Mouse (Mus musculus): ENCODE results near the gene Map3k9. TPM values are rescaled to one million over a fixed set of nuclear protein-coding genes. Genes with fewer than 3 reads are reported as not detected.
A peak's percentile ranks its signal among the peaks of the same experiment; 100 is the strongest.

Gene Map3k9
- polyA plus RNA-seq, 1 experiment from 2014 or later, result 4.2 TPM

DNA sequence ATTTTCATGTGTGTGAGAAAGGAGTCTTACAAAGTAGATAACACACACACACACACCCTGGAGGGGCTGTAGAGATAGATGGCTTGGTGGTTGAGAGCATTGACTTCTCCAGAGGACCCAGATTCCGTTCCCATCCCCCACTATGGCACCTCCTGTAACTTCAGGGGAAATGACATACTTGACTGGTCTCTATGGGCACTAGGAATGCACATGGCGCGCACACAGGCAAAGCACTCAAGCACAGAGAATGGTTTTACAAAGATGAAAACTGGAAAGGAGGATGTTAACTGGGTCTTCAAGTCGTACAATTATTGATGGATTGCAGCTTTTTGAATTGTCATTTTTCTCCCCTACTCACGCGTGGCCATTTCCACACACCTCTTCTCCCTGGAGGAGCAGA lies 1.6 kb upstream of the Map3k9 start:
- no peak overlapping the region for H3K4me3 ChIP-seq
- H3K27me3 ChIP-seq, result peaks cover 17% of the 10 kb centered on the region; the same call in 1 of the 2 replicates
- no peak for ATAC-seq
- no peak overlapping the region for H3K9ac ChIP-seq
- H3K36me3 ChIP-seq (ENCODE audit: poor library complexity, severe bottlenecking), result no peaks in the 10 kb centered on the region
- H3K27ac ChIP-seq, result no peak overlapping the region
- no peak overlapping the region for H3K4me2 ChIP-seq
- WGBS, result 91% methylated on average over 6 of the region's 6 CpGs
- H3K9me3 ChIP-seq (replicated peaks), result no peaks in the 10 kb centered on the region
- peaks cover 30% of the 10 kb centered on the region for H3K4me1 ChIP-seq

DNA sequence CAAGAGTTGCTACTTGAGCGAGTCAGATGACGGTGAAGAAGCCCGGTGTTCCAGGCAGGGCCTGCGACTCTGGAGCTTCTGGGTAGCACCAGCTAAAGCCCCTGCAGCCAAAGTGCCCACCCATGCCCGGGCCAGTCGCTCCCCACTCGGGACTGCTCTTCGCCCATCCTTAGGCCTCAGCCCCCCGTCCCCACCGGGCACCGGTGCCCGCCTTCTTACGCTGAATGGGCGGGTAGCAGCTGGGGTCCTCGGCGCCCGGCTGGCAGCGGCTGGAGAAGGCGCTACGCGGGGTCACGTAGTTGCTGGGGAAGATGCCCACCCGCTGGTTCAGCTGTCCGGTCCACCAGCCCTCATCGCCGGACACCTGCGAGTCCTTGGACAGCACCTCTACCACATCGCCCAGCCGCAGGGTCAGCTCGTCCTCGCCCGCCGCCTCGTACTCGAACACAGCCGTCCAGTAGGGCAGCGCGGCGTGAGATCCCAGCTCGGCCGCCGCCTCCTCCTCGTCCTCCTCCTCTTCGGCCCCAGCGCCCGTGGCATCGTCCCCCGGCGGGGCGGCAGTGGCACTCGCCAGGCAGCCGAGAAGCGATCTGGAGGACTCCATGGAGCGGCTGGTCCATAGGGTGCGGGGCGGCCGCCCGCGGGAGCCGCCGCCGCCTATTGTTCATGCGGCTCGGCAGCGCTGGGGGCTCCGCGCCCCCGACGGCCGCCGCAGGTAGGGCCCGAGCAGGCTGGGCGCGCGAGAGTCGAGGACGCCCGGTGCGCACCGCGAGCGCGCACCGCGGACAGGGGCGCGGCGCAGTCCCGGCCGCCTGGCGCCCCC lies 493 bp downstream of the Map3k9 start:
- peak overlapping the region; percentile 80 for H3K4me2 ChIP-seq
- peak overlapping the region; percentile 90 for H3K9ac ChIP-seq
- H3K4me1 ChIP-seq, result peaks cover 31% of the 10 kb centered on the region
- peak; percentile 80 for ATAC-seq
- H3K4me3 ChIP-seq, result peak overlapping the region; percentile 87
- no peaks in the 10 kb centered on the region for H3K36me3 ChIP-seq (ENCODE audit: poor library complexity, severe bottlenecking)
- peaks cover 17% of the 10 kb centered on the region; the same call in 1 of the 2 replicates for H3K27me3 ChIP-seq
- peak overlapping the region; percentile 54 for H3K27ac ChIP-seq
- WGBS, result under 1% methylated on average over 63 of the region's 91 CpGs
- no peaks in the 10 kb centered on the region for H3K9me3 ChIP-seq (replicated peaks)

DNA sequence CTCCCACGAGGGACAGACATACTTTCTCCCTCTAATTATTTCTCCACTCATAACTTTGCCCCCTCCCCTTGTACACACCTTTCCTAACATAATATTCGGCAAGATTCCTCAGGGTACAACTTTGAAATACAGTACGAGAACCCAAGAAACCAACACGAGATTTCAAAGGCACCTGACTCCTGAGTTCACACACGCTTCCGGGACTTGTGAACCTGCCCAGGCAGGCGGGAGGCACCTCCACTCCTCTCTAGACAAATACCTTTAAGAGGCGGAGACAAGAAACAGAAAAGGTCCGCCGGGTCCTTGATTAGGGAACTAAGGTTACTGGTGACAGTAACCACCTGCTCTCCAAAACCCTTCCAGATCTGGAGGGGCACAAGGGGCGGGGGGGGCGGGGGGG lies 1.1 kb downstream of the Map3k9 start:
- Histone ChIP-seq H3K27me3 (peaks cover 17% of the 10 kb centered on the region; the same call in 1 of the 2 replicates), H3K27ac (no peak overlapping the region), H3K4me2 (peak overlapping the region; percentile 80), H3K4me1 (peaks cover 31% of the 10 kb centered on the region), H3K36me3 (ENCODE audit: poor library complexity, severe bottlenecking) (no peaks in the 10 kb centered on the region), H3K9me3 (replicated peaks) (no peaks in the 10 kb centered on the region), H3K4me3 (peak overlapping the region; percentile 87), H3K9ac (peak overlapping the region; percentile 90)
- no peak for ATAC-seq
- WGBS, result 6% methylated on average over 12 of the region's 12 CpGs

DNA sequence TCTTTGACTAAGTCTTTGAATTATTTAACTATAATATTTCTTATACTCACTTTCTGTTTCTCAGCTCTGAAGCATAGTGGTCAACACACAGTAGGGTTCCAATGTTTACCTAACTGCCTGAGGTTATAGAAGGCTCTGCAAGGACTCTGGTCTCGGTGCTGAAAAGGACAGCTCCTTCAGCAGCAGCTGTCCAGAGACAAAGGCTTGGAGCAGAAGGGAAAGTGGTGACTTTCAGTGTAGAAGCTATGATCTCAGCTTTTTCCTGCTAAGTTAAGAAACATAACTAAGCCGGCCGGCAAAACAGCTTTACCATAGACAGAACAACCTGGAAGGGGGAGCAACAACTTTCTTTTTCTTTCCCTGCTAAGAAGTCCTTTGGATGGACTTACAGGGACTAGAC lies 4.8 kb downstream of the Map3k9 start:
- WGBS, result 57% methylated on average over 3 of the region's 3 CpGs
- peaks cover 26% of the 10 kb centered on the region for H3K4me1 ChIP-seq
- H3K9me3 ChIP-seq (replicated peaks), result no peaks in the 10 kb centered on the region
- H3K4me2 ChIP-seq, result no peak overlapping the region
- ATAC-seq, result no peak
- H3K4me3 ChIP-seq, result no peak overlapping the region
- H3K27ac ChIP-seq, result no peak overlapping the region
- no peak overlapping the region for H3K9ac ChIP-seq
- H3K36me3 ChIP-seq (ENCODE audit: poor library complexity, severe bottlenecking), result peaks cover 13% of the 10 kb centered on the region
- no peaks in the 10 kb centered on the region for H3K27me3 ChIP-seq

DNA sequence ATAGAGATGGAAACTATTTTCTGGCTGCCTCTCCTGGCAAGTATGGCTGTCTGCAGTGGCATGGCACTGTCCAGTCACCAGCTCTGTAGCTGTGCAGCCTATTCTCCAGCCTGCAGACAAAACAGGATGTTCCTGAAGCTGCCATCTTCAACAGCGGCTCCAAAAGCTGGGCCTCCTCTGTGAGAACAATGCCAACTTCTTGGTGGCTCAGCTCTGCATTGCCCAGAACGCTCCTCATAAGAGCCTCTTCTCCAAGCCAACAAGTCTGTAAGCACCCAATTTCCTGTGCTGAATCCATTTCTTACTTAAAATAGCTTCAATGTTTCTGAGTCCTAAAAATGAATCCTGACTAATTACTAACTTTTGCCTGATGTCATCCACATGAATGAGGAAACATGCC lies 5.3 kb downstream of the Map3k9 start:
- H3K4me2 ChIP-seq, result no peak overlapping the region
- no peak for ATAC-seq
- no peak overlapping the region for H3K9ac ChIP-seq
- peaks cover 26% of the 10 kb centered on the region for H3K4me1 ChIP-seq
- no peaks in the 10 kb centered on the region for H3K9me3 ChIP-seq (replicated peaks)
- H3K4me3 ChIP-seq, result no peak overlapping the region
- no peaks in the 10 kb centered on the region for H3K27me3 ChIP-seq
- peaks cover 13% of the 10 kb centered on the region for H3K36me3 ChIP-seq (ENCODE audit: poor library complexity, severe bottlenecking)
- WGBS, result 94% methylated on average over 2 of the region's 2 CpGs
- no peak overlapping the region for H3K27ac ChIP-seq

DNA sequence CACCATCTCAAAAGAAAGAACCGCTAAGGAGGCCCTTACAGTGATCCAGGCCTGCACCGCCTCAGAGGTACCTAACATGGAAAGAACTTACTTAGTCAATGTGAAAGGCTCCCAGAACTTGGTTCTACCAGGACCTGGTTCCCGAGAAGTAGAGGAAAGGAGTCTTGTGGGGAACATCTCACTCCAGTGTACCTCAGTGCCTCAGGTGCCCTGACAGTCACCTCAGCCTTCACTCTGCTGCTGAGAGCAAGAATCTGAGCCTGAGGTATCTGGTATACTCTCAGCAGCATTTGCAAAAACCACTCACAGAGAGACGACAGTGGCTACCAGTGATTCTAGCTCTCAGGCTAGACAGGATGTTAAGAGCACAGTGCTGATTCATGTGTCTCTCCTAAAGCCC lies 6.8 kb downstream of the Map3k9 start:
- no peak for ATAC-seq
- H3K27ac ChIP-seq, result no peak overlapping the region
- peaks cover 14% of the 10 kb centered on the region for H3K4me1 ChIP-seq
- WGBS, result 89% methylated on average over 4 of the region's 4 CpGs
- H3K4me3 ChIP-seq, result no peak overlapping the region
- H3K9me3 ChIP-seq (replicated peaks), result no peaks in the 10 kb centered on the region
- no peak overlapping the region for H3K4me2 ChIP-seq
- no peak overlapping the region for H3K9ac ChIP-seq
- H3K27me3 ChIP-seq, result no peaks in the 10 kb centered on the region
- peaks cover 26% of the 10 kb centered on the region for H3K36me3 ChIP-seq (ENCODE audit: poor library complexity, severe bottlenecking)

DNA sequence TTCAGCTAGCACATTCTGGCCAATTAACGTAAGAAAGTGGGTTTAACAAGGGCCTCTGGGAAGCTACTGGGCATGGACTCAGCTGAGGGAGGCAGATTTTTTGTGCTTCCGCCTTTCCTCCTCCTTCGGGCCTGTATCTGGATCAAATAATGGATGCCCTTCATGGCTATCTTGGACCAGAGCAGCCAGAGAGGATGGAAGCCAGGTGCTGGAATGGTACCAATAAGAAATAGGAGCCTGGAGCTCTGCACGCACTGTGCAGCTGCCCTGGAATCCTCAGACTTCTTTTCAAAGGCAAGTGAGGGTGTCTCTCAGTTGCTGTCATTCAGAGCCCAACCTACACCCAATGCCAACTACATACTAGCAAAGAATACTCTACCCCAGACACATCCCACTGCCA lies 11.5 kb downstream of the Map3k9 start:
- H3K9me3 ChIP-seq (replicated peaks), result no peaks in the 10 kb centered on the region
- WGBS, result 90% methylated on average over 4 of the region's 4 CpGs

DNA sequence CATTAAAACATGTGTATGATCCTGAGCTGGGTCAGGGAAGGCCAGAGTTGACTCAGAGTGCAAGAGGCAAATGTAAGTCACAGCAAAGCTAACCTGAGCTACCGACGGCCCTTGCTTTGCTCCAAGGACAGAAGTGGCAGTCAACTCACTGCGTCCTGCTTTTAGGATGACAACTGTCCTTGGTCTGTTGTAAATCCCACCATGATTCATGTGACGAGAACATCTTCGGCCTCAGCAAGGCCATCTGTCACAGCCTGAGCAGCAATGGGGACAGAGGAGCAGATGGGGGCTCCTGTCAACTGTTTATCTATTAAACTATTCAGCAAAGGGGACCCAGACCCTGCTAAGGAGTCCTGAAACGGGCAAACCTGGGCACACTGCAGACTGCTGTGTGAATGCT lies 15.6 kb downstream of the Map3k9 start:
- Histone ChIP-seq H3K4me1 (peaks cover 7% of the 10 kb centered on the region), H3K27me3 (no peaks in the 10 kb centered on the region), H3K4me2 (no peak overlapping the region), H3K9ac (no peak overlapping the region), H3K36me3 (ENCODE audit: poor library complexity, severe bottlenecking) (peaks cover 21% of the 10 kb centered on the region), H3K4me3 (no peak overlapping the region), H3K27ac (no peak overlapping the region), H3K9me3 (replicated peaks) (no peaks in the 10 kb centered on the region)
- ATAC-seq, result no peak
- WGBS, result 95% methylated on average over 6 of the region's 6 CpGs

More for the DNA sequence above, 11.5 kb downstream of the Map3k9 start:
- peaks cover 36% of the 10 kb centered on the region for H3K36me3 ChIP-seq (ENCODE audit: poor library complexity, severe bottlenecking)
- no peaks in the 10 kb centered on the region for H3K4me1 ChIP-seq
- no peaks in the 10 kb centered on the region for H3K27me3 ChIP-seq
- H3K9ac ChIP-seq, result no peak overlapping the region
- no peak for ATAC-seq
- H3K4me3 ChIP-seq, result no peak overlapping the region
- H3K27ac ChIP-seq, result no peak overlapping the region
- no peak overlapping the region for H3K4me2 ChIP-seq

DNA sequence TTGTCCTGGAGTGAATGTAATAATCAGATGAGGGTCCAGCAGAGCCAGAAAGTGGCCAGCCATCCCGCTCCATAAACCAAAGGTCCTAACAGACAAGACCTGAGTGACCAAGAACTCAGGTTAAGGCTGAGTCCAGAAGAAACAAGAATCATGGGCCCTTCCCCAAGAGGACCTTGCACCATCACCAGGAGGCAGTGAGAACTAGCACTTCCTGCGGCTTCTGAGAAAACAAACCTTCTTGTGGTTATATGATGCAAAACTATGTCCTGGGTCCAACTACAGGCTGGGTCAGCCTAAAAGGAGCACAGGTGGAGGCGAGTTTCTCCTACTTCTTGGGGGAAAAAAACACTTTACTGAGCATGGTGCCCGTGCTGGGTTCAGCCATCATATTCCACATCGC lies 16.6 kb downstream of the Map3k9 start:
- no peak for ATAC-seq
- H3K27ac ChIP-seq, result no peak overlapping the region
- no peak overlapping the region for H3K9ac ChIP-seq
- no peaks in the 10 kb centered on the region for H3K9me3 ChIP-seq (replicated peaks)
- H3K4me3 ChIP-seq, result no peak overlapping the region
- H3K4me1 ChIP-seq, result peaks cover 7% of the 10 kb centered on the region
- H3K36me3 ChIP-seq (ENCODE audit: poor library complexity, severe bottlenecking), result peaks cover 11% of the 10 kb centered on the region
- H3K27me3 ChIP-seq, result no peaks in the 10 kb centered on the region
- no peak overlapping the region for H3K4me2 ChIP-seq
- WGBS, result 92% methylated on average over 5 of the region's 5 CpGs

DNA sequence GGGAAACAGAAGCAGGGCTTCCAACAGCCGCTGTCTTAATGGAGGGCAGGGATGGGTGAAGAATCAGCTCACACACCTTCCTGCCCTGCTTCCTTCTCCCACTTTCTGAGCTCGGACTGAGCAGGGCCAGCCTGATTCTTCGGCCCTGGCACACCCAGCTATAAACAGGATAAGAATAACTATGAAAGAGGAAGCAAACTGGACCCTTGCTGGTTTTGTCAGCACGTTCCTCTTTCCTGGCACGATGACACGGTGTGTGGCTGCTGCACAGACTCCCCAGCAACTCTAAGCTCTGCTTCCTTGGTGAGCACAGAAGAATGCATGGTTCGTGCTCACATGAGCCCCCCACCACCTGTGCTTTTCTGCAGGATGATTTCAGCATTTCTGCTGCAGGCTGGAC lies 26.3 kb downstream of the Map3k9 start:
- Histone ChIP-seq H3K36me3 (ENCODE audit: poor library complexity, severe bottlenecking) (no peaks in the 10 kb centered on the region), H3K9ac (0 out of 2 replicates have a peak overlapping the region, but pooled peaks have one; percentile 26), H3K9me3 (replicated peaks) (no peaks in the 10 kb centered on the region), H3K27ac (no peak overlapping the region), H3K4me2 (no peak overlapping the region), H3K4me3 (no peak overlapping the region), H3K27me3 (no peaks in the 10 kb centered on the region), H3K4me1 (peaks cover 7% of the 10 kb centered on the region; the same call in 1 of the 2 replicates)
- WGBS, result 80% methylated on average over 7 of the region's 7 CpGs
- ATAC-seq, result no peak

DNA sequence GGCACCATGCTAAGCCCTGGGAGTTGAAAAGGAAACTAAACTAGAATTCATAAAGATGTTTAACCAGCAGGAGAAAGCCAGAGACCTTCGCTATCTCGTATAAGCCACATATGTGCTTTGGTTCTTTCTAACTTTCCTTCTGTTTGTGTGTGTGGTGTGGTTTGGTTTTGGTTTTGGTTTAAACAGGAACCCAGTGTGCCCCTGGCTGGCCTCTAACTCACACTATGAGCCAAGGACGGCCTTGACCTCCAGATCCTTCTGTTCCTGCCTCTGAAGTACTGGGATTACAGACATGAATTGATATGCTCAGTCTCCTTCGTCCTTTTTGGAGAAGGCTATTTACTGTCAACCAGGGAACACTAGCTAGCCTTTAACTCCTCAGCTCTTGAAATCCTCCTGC lies 29.9 kb downstream of the Map3k9 start:
- H3K4me2 ChIP-seq, result no peak overlapping the region
- no peak overlapping the region for H3K9ac ChIP-seq
- no peaks in the 10 kb centered on the region for H3K27me3 ChIP-seq
- no peak overlapping the region for H3K4me3 ChIP-seq
- peaks cover 9% of the 10 kb centered on the region; the same call in 1 of the 2 replicates for H3K4me1 ChIP-seq
- H3K36me3 ChIP-seq (ENCODE audit: poor library complexity, severe bottlenecking), result no peaks in the 10 kb centered on the region
- ATAC-seq, result no peak
- no peaks in the 10 kb centered on the region for H3K9me3 ChIP-seq (replicated peaks)
- no peak overlapping the region for H3K27ac ChIP-seq
- WGBS, result 77% methylated on average over 4 of the region's 4 CpGs

DNA sequence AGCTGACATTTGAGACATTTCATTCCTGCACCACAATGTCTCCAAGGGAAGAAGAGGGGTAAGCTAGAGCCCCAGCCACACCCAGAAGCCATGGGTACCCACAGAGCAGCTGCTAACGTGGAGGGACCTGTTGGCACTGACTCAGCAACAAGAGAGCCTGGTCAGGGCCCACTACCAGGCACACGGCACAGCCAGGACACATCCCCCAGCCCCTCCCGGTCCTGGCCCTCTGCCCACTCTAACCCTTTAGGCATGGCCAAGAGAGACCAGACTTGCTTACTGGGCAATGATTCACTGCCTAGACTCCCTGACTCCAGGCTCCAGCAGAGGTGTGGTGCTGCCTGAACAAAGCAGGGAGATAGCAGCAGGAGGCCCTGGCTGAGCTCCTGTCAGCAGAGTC lies 32.1 kb downstream of the Map3k9 start:
- Histone ChIP-seq H3K4me2 (no peak overlapping the region), H3K27ac (no peak overlapping the region), H3K9me3 (replicated peaks) (no peaks in the 10 kb centered on the region), H3K4me1 (peaks cover 6% of the 10 kb centered on the region; the same call in 1 of the 2 replicates), H3K27me3 (no peaks in the 10 kb centered on the region), H3K9ac (no peak overlapping the region), H3K4me3 (no peak overlapping the region), H3K36me3 (ENCODE audit: poor library complexity, severe bottlenecking) (no peaks in the 10 kb centered on the region)
- ATAC-seq, result no peak
- WGBS, result 51% methylated on average over 3 of the region's 3 CpGs

All from forebrain, embryonic 13.5 days (tissue).